Mouse (Mus musculus): Measurements from ENCODE around the gene Dcun1d1.

GRCm38 (mm10) chr3:35954901-35955575, 17.8 kb upstream of the Dcun1d1 start:
- no peak for TF ChIP-seq ZC3H11A (IDR thresholded peaks at IDR 0.05; ENCODE audit: low read depth, low read length)
- TF ChIP-seq E2F4 (IDR thresholded peaks at IDR 0.05; ENCODE audit: insufficient replicate concordance, low read depth, low read length), result no peak
- TF ChIP-seq ETS1 (conservative IDR thresholded peaks at IDR 0.05; ENCODE audit: low read depth, low read length), result no peak
- no peak for TF ChIP-seq ZNF384 (IDR thresholded peaks at IDR 0.05; ENCODE audit: low read depth, low read length)
- no peak for TF ChIP-seq MAFK (IDR thresholded peaks at IDR 0.05; ENCODE audit: insufficient replicate concordance, low read length)
- TF ChIP-seq POLR2A (IDR thresholded peaks at IDR 0.05; ENCODE audit: low read depth, low read length), result no peak
- TF ChIP-seq TCF12 (IDR thresholded peaks at IDR 0.05; ENCODE audit: low read depth, low read length), result no peak
- TF ChIP-seq RAD21 (IDR thresholded peaks at IDR 0.05; ENCODE audit: low read depth, low read length), result no peak
- no peak for TF ChIP-seq MAZ (IDR thresholded peaks at IDR 0.05; ENCODE audit: low read depth, low read length)
- no peak for TF ChIP-seq KAT2A (IDR thresholded peaks at IDR 0.05; ENCODE audit: insufficient replicate concordance, low read length)

All from CH12.LX (cell line).